Mouse (Mus musculus) limb, embryonic 11.5 days (tissue): ENCODE data around the gene Kel. TPM values are rescaled to one million over a fixed set of nuclear protein-coding genes. Genes with fewer than 3 reads are reported as not detected.

Experiments used
- ATAC-seq: fragments of 200-750 bp; cut with Nextera tagmentation; 2 replicates; pipeline ENCODE4 v1.8.0; 2017; ENCODE audit warnings: low read depth; ENCODE audit not compliant: insufficient number of reproducible peaks, low FRiP score, low TSS enrichment
- DNase-seq: peaks from one replicate; pipeline ENCODE4 v3.0.0-alpha.2; 2015; ENCODE audit warnings: low spot score
- H3K27ac ChIP-seq: fragments of 300-500 bp; sonication (generic); replicated peaks from 2 replicates; pipeline ENCODE4 v1.5.1; 2014; ENCODE audit warnings: low read depth, mild to moderate bottlenecking, low read length
- H3K27me3 ChIP-seq: fragments of 300-500 bp; sonication (generic); 2 replicates; pipeline ENCODE4 v1.6.1; 2014; ENCODE audit warnings: mild to moderate bottlenecking, low read length, mixed read lengths; ENCODE audit not compliant: control insufficient read depth, insufficient read depth
- H3K36me3 ChIP-seq: fragments of 300-500 bp; sonication (generic); 2 replicates; pipeline ENCODE4 v1.6.1; 2014; ENCODE audit warnings: mild to moderate bottlenecking, low read length, moderate library complexity, mixed read lengths; ENCODE audit not compliant: control insufficient read depth, insufficient read depth
- H3K4me1 ChIP-seq: fragments of 300-500 bp; sonication (generic); 2 replicates; pipeline ENCODE4 v1.6.1; 2014; ENCODE audit warnings: low read length, mixed read lengths; ENCODE audit not compliant: control insufficient read depth, insufficient read depth
- H3K4me2 ChIP-seq: fragments of 300-500 bp; sonication (generic); 2 replicates; pipeline ENCODE4 v1.6.1; 2014; ENCODE audit warnings: low read depth, mild to moderate bottlenecking, moderate library complexity; ENCODE audit not compliant: severe bottlenecking
- H3K4me3 ChIP-seq: fragments of 300-500 bp; sonication (generic); 2 replicates; pipeline ENCODE4 v1.5.1; 2014; ENCODE audit warnings: low read depth, low read length
- H3K9ac ChIP-seq: fragments of 300-500 bp; sonication (generic); 2 replicates; pipeline ENCODE4 v1.6.1; 2014; ENCODE audit warnings: mild to moderate bottlenecking, low read length
- H3K9me3 ChIP-seq: fragments of 300-500 bp; sonication (generic); 2 replicates; pipeline ENCODE4 v1.6.1; 2016; ENCODE audit warnings: low read length; ENCODE audit not compliant: control insufficient read depth
- WGBS: fragments of 180-500 bp; shearing (Covaris S2); extraction: QIAGEN DNeasy Blood & Tissue Kit; methylation state at CpG from one replicate; pipeline ENCODE4 v1.1.7; 2014; 5-methylcytosine and 5-hydroxymethylcytosine counted together
- polyA plus RNA-seq: library from polyadenylated mRNA; unstranded; fragments of >200 nt; fragmentation: Nextera tagmentation; extraction: Ambion mirVana; gene quantifications from 2 replicates; pipeline ENCODE4 v1.2.1, GENCODE M21; 2014

The Kel gene
- 7.9 and 8.5 TPM in 2 replicates for polyA plus RNA-seq

DNA sequence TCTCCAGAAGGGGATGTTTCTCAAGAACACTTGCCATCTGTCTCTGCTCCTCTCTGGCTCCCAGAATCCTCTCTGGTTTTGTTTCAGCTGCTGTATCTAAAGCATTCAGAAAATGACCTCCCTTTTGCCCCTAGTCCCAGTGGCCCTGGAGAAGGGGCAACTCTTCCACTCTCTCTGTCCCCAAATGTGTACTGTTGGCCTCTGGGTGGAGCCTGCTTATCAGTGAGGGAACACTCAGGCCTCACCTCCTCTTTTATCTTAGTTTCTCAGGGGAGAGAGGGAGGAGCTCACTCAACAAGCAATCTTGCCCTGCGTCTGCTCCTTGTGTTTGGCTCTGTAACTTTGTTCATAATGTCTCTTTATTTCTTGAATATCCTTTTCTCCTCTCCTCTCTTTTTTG, at the start of gene Kel:
Gene Kel, minus strand, starts transcription at position 217 of the 400 bp plus-strand sequence.
- no peak within 1 kb of the TSS for H3K27ac ChIP-seq
- no peak for DNase-seq
- H3K4me3 ChIP-seq = no peak within 1 kb of the TSS
- no peak within 1 kb of the TSS for H3K9ac ChIP-seq
- no peaks in the 10 kb centered on the region for H3K27me3 ChIP-seq
- 45% methylated on average over 1 of the region's 1 CpGs for WGBS
- no peaks in the 10 kb centered on the region for H3K9me3 ChIP-seq
- H3K36me3 ChIP-seq = no peaks in the 10 kb centered on the region
- no peak within 1 kb of the TSS for H3K4me2 ChIP-seq
- H3K4me1 ChIP-seq = no peaks in the 10 kb centered on the region
- ATAC-seq = no peak

DNA sequence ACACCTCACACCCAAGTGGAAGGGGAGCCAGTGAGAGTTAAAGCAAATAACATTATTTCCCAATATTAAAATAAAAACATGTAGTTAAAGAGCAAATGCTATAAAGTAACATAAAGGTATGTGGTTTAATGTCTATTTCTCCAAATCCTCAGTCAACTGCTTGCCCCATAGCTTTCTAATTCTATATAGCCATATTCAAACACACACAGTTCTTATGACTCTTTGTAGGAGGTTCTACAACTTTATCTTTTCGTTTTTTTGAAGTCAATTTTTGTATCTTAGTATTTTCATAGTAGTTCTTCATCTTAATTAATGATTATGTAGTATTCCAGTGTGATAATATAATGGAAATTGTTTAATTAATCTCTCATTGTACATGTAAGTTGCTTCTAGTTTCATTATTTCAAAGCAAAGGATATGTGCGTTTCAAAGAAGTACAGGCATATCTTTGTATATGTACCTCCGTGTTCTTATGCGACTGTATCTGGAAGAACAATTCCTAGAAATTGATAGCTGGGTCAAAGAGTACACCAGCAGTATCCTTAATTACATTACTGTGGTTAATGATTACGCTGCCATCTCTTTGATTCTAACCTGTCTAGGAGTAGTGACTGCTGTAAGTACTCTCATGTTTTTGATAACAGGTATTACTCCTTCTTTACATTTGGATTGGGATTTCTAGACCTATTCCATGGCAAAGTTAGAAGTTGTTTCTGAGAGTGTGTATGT, 40.7 kb upstream of the Kel start:
- H3K9ac ChIP-seq = no peak overlapping the region
- H3K27ac ChIP-seq = no peak overlapping the region
- H3K4me1 ChIP-seq = no peaks in the 10 kb centered on the region
- WGBS = 78% methylated on average over 5 of the region's 5 CpGs
- H3K27me3 ChIP-seq = no peaks in the 10 kb centered on the region
- H3K4me3 ChIP-seq = no peak overlapping the region
- ATAC-seq = no peak
- no peaks in the 10 kb centered on the region for H3K9me3 ChIP-seq
- DNase-seq = no peak
- H3K36me3 ChIP-seq = no peaks in the 10 kb centered on the region
- H3K4me2 ChIP-seq = no peak overlapping the region

DNA sequence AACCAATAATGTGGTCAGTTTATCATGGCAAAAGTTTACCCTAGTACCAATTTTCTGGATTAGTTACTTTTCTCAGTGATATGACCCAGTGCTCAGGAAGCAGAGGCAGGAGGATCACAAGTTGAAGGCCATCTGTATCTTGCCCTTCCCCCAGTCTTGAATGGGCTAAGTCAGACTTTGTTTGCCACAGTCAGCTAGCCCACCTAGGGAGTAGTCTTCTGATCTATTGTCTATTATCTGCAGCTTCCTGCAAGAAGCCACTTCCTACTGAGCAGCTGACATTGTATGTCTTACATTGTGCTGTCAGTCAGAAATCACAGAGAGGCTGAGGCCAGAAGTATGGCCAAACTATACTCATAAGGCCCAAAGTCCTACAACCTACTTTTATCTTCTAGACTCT, 37.0 kb upstream of the Kel start:
- H3K9ac ChIP-seq = no peak overlapping the region
- ATAC-seq = no peak

DNA sequence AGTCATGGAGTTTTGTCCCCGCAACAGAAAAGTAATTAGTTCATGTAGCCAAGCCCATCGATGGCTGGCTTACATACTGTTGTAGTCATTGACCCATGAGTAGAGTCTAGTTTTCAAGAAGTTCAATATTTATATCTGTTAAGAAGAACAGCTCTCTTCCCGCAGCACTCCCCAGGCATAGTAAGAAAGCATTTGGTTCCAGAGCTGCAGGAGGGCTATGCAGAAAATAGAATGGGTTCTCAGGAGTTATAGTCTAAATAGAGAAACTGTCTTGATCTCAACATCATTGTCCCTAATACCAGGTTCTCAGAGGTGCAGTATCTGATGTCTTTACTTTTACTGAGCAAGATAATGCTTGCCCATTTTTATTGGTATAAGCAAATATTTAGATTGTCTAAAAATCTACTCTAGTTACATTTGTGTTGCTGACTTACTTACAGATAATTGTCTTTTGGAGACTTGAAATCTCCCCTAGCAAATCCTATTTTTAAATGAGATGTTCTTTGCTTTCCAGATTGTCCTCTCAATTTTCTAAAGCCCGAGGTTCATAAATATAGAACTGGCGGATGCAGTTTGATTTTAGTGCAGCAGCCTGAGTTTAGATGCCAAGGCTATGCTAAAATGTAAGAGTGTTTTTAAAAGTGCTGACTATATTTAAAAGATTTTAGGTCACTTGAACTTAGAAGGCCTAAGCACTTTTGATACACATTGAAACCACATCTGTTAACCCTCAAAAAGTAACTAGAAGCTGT, 30.8 kb upstream of the Kel start:
- H3K4me2 ChIP-seq = no peak overlapping the region
- WGBS = 90% methylated on average over 5 of the region's 5 CpGs
- no peaks in the 10 kb centered on the region for H3K27me3 ChIP-seq
- no peaks in the 10 kb centered on the region for H3K4me1 ChIP-seq
- no peaks in the 10 kb centered on the region for H3K36me3 ChIP-seq
- DNase-seq = no peak
- no peak for ATAC-seq
- no peak overlapping the region for H3K4me3 ChIP-seq
- H3K9ac ChIP-seq = no peak overlapping the region
- no peaks in the 10 kb centered on the region for H3K9me3 ChIP-seq
- H3K27ac ChIP-seq = no peak overlapping the region

More for the DNA sequence above, 37.0 kb upstream of the Kel start:
- Histone ChIP-seq H3K4me2 (no peak overlapping the region), H3K4me3 (no peak overlapping the region), H3K9me3 (no peaks in the 10 kb centered on the region), H3K4me1 (no peaks in the 10 kb centered on the region), H3K27me3 (no peaks in the 10 kb centered on the region), H3K36me3 (no peaks in the 10 kb centered on the region), H3K27ac (no peak overlapping the region)
- DNase-seq = no peak

DNA sequence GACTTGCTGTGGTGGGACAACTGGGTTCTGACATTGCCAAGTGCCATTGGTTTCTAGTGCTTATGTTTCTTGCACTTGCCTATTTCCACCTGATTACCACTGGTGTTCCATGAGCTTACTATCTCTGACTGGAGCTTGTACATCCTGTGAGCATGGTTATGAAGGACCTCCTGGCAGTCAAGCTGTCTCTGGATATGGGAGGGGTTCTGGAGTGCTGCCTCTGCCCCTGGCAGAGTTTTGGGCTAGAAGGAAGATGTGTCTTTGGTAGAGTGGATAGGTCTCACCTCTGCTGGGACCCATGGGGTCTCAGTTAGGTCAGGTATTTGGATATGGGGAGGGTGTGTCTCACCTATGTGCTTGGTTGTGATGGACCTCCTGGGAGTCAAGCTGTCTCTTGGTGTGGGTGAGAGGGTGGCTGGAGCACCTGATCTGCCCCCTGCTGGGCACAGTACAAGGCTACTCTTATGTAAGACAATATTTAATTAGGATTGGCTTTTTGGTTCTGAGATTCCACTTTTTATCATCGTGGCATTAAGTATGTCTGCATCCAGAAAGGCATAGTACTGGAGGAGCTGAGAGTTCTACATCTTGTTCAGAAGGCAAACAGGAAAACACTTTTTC, 24.0 kb upstream of the Kel start:
- no peak for ATAC-seq
- no peak for DNase-seq
- 71% methylated on average over 1 of the region's 1 CpGs for WGBS

DNA sequence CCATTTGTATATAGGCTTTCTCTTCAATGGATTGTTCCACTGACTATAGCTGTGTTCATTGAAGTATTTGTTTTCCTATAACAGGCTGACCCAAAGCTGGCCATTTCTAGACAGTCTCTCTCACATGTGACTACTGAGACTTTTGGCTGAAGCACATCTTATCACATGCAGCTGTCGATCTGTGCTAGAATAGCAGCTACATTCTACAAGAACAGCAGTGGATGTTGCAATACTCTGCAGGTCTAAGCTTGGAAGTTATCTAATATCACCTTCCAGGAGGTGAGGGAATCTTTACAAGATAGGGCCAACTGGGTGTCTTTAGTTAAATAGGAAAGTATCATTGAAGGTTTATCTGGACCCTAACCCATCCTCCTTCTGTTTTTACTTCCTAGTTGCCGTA, 17.3 kb upstream of the Kel start:
- no peak for ATAC-seq
- Histone ChIP-seq H3K4me1 (no peaks in the 10 kb centered on the region), H3K9ac (no peak overlapping the region), H3K27ac (no peak overlapping the region), H3K4me2 (no peak overlapping the region), H3K9me3 (no peaks in the 10 kb centered on the region), H3K36me3 (no peaks in the 10 kb centered on the region), H3K4me3 (no peak overlapping the region), H3K27me3 (no peaks in the 10 kb centered on the region)
- 87% methylated on average over 2 of the region's 2 CpGs for WGBS
- no peak for DNase-seq

More for the DNA sequence above, 24.0 kb upstream of the Kel start:
- Histone ChIP-seq H3K4me2 (no peak overlapping the region), H3K9ac (no peak overlapping the region), H3K27me3 (no peaks in the 10 kb centered on the region), H3K4me3 (no peak overlapping the region), H3K27ac (no peak overlapping the region), H3K4me1 (no peaks in the 10 kb centered on the region), H3K9me3 (no peaks in the 10 kb centered on the region), H3K36me3 (no peaks in the 10 kb centered on the region)

DNA sequence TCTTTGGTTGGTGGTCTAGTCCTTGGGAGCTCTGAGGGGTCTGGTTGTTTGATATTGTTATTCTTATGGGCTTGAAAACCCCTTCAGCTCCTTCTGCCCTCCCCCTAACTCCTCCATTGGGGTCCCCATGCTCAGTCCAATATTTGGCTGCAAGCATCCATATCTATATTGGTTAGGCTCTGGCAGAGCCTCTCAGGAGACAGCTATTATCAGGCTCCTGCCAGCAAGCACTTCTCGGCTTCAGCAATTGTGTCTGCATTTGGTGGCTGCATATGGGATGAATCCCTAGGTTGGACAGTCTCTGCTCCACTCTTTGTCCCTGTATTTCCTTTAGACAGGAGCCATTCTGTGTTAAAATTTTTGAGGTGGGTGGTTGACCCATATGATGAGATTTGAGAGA, 6.1 kb upstream of the Kel start:
- H3K4me3 ChIP-seq = no peak overlapping the region
- H3K4me2 ChIP-seq = no peak overlapping the region
- H3K27ac ChIP-seq = no peak overlapping the region
- no peaks in the 10 kb centered on the region for H3K36me3 ChIP-seq
- no peak overlapping the region for H3K9ac ChIP-seq
- H3K4me1 ChIP-seq = no peaks in the 10 kb centered on the region
- H3K9me3 ChIP-seq = no peaks in the 10 kb centered on the region
- no peaks in the 10 kb centered on the region for H3K27me3 ChIP-seq
- ATAC-seq = no peak
- 83% methylated on average over 1 of the region's 1 CpGs for WGBS
- no peak for DNase-seq

DNA sequence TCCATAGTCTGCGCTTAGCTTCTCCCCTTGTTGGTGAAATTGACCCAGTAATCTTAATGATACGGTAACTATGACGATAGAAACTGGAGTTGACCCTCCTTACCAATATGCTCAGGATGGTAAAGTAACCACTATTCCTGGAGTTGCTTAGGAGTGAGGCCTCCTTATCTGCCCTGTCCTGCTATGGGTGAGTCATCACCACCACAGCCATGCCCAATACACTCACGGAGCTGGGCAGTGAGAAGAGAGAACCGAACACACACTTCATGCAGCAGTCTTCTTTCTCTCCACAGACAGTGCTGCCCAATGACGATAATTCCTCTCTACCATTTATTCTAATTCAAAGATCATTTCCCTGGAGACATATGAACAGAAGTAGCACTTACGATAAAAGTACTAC, 2.1 kb upstream of the Kel start:
- Histone ChIP-seq H3K9me3 (no peaks in the 10 kb centered on the region), H3K27me3 (no peaks in the 10 kb centered on the region), H3K4me3 (no peak overlapping the region), H3K36me3 (no peaks in the 10 kb centered on the region), H3K27ac (no peak overlapping the region), H3K4me2 (no peak overlapping the region), H3K4me1 (no peaks in the 10 kb centered on the region), H3K9ac (no peak overlapping the region)
- DNase-seq = no peak
- no peak for ATAC-seq
- WGBS = 94% methylated on average over 7 of the region's 7 CpGs
